Mouse (Mus musculus): ENCODE data around the gene Defb38.

The Defb38 gene

GRCm38 (mm10) chr8:19026466-19026865 lies at the start of gene Defb38:
TSS of gene Defb38 (minus strand) at chr8:19026566.
- no peak for DNase-seq (ENCODE audit: low spot score in 2 of 2)

- DNase-seq (ENCODE audit: low spot score in 2 of 2): no peak
Observed at GRCm38 (mm10) chr8:19066013-19066412, 39.6 kb upstream of the Defb38 start.

GRCm38 (mm10) chr8:19064710-19065109 lies 38.3 kb upstream of the Defb38 start, which contains the start of gene Defb39:
TSS of gene Defb39 (minus strand) at chr8:19064810.
- DNase-seq (ENCODE audit: low spot score in 2 of 2): no peak

- no peak for DNase-seq (ENCODE audit: low spot score in 2 of 2)
Observed at GRCm38 (mm10) chr8:19062891-19063290, 36.5 kb upstream of the Defb38 start.

GRCm38 (mm10) chr8:19045242-19045641 lies 18.9 kb upstream of the Defb38 start:
- no peak for DNase-seq (ENCODE audit: low spot score in 2 of 2)
